In the genomic region with DNA sequence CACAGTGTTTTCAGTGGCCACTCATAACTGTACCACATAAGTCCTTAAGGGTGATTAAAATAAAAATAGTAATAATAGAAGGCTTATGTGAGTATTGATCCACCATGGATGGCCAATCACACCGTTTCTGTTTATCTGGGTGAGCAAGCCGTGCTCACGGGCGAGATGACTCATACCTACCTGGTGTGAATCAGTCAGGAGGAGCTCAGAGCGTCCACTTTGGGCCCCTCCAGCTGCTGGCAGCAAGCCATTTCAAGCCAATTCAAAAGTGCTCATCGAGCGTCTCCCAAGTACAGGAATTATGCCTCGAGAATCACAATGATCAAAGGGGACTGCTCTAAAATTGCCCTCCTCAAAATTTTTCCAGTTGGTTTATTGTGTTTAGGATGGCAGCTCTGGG, we compare ENCODE assay signal across 16 mouse cellular contexts.
DNase-seq lines count a peak whose midpoint lies in the region; ATAC-seq and TF ChIP-seq lines count a peak whose summit lies in the region.
"Had no signal": no experiment of that assay in that cellular context is flagged by ENCODE, and none has a peak within 500 bp of the region (broad histone marks: within the 10 kb centered on the region; RNA-seq: fewer than 3 reads in every experiment).

No protein-coding gene starts in this region.

- H3K27ac ChIP-seq in hindbrain, postnatal 0 days, result no peak overlapping the region
- no peak overlapping the region for H3K27ac ChIP-seq in hindbrain, embryonic 10.5 days
- peak overlapping the region; percentile 50; the same call in 1 of the 2 replicates for H3K27ac ChIP-seq in intestine, postnatal 0 days (ENCODE audit: low read depth, low read length)
- no peak overlapping the region for H3K27ac ChIP-seq in heart, embryonic 11.5 days (ENCODE audit: low read depth, low read length)
- H3K27ac ChIP-seq: forebrain, embryonic 12.5 days; hindbrain, embryonic 13.5 days; limb, embryonic 12.5 days; liver, embryonic 13.5 days had no signal

- DNase-seq in hindbrain, postnatal 0 days (ENCODE audit: low spot score), result peak; percentile 23
- no peak for DNase-seq in hindbrain, embryonic 10.5 days (ENCODE audit: low spot score)
- DNase-seq in cerebellum, adult 9-11 months, result peak; percentile 42
- DNase-seq in lung, postnatal 36 days, result peak; percentile 15
- DNase-seq in layer of hippocampus, postnatal 25 days (ENCODE audit: extremely low spot score in 1 of 2, low spot score in 1 of 2), result no peak
- DNase-seq: gastrocnemius, postnatal 14 days; kidney, adult 8-10 months; liver, embryonic 13.5 days; right cerebral cortex, adult 18-20 months had no signal

- H3K4me3 ChIP-seq in hindbrain, postnatal 0 days (ENCODE audit: low read length), result no peak overlapping the region
- no peak overlapping the region for H3K4me3 ChIP-seq in hindbrain, embryonic 10.5 days
- no peak overlapping the region for H3K4me3 ChIP-seq in intestine, postnatal 0 days (ENCODE audit: low read depth, low read length)
- H3K4me3 ChIP-seq in heart, embryonic 11.5 days (ENCODE audit: low read depth, low read length), result no peak overlapping the region
- H3K4me3 ChIP-seq: forebrain, embryonic 12.5 days; hindbrain, embryonic 13.5 days; limb, embryonic 12.5 days; liver, embryonic 13.5 days had no signal

- no peak overlapping the region for H3K4me2 ChIP-seq in hindbrain, postnatal 0 days (ENCODE audit: low read depth, low read length)
- H3K4me2 ChIP-seq in intestine, postnatal 0 days (replicated peaks; ENCODE audit: low read depth), result no peak overlapping the region; the same call in 1 of the 2 replicates
- H3K4me2 ChIP-seq in heart, embryonic 11.5 days, result no peak overlapping the region
- H3K4me2 ChIP-seq: forebrain, embryonic 12.5 days; hindbrain, embryonic 13.5 days; limb, embryonic 12.5 days; liver, embryonic 13.5 days had no signal

- H3K9me3 ChIP-seq in hindbrain, postnatal 0 days (ENCODE audit: low read length), result no peaks in the 10 kb centered on the region
- H3K9me3 ChIP-seq in hindbrain, embryonic 10.5 days, result no peaks in the 10 kb centered on the region
- H3K9me3 ChIP-seq in intestine, postnatal 0 days (ENCODE audit: control insufficient read depth), result no peaks in the 10 kb centered on the region
- no peaks in the 10 kb centered on the region for H3K9me3 ChIP-seq in heart, embryonic 11.5 days (replicated peaks; ENCODE audit: control insufficient read depth, low read length)
- H3K9me3 ChIP-seq: forebrain, embryonic 12.5 days; hindbrain, embryonic 13.5 days; limb, embryonic 12.5 days; liver, embryonic 13.5 days had no signal

- no peaks in the 10 kb centered on the region for H3K36me3 ChIP-seq in hindbrain, postnatal 0 days (ENCODE audit: insufficient read depth, low read length)
- H3K36me3 ChIP-seq in hindbrain, embryonic 10.5 days, result no peaks in the 10 kb centered on the region
- no peaks in the 10 kb centered on the region for H3K36me3 ChIP-seq in intestine, postnatal 0 days (ENCODE audit: control insufficient read depth, insufficient read depth)
- H3K36me3 ChIP-seq in heart, embryonic 11.5 days (ENCODE audit: control insufficient read depth, insufficient read depth, low read length), result no peaks in the 10 kb centered on the region
- H3K36me3 ChIP-seq: forebrain, embryonic 12.5 days; hindbrain, embryonic 13.5 days; limb, embryonic 12.5 days; liver, embryonic 13.5 days had no signal

- no peak overlapping the region for H3K9ac ChIP-seq in hindbrain, postnatal 0 days (replicated peaks; ENCODE audit: low read length)
- H3K9ac ChIP-seq in intestine, postnatal 0 days (ENCODE audit: low read depth, low read length), result no peak overlapping the region
- H3K9ac ChIP-seq in heart, embryonic 11.5 days (ENCODE audit: low read depth, low read length), result no peak overlapping the region
- H3K9ac ChIP-seq: forebrain, embryonic 12.5 days; hindbrain, embryonic 13.5 days; limb, embryonic 12.5 days; liver, embryonic 13.5 days had no signal

- no peak for TF ChIP-seq CTCF in hindbrain, postnatal 0 days (IDR thresholded peaks at IDR 0.05; ENCODE audit: low read depth)
- no peak for TF ChIP-seq CTCF in intestine, postnatal 0 days (IDR thresholded peaks at IDR 0.05; ENCODE audit: low read depth)

- H3K27me3 ChIP-seq in hindbrain, postnatal 0 days (ENCODE audit: insufficient read depth, low read length), result no peaks in the 10 kb centered on the region
- no peaks in the 10 kb centered on the region for H3K27me3 ChIP-seq in hindbrain, embryonic 10.5 days (ENCODE audit: insufficient read depth, poor library complexity, severe bottlenecking)
- no peaks in the 10 kb centered on the region for H3K27me3 ChIP-seq in intestine, postnatal 0 days (replicated peaks; ENCODE audit: control insufficient read depth, insufficient read depth, low read length)
- no peaks in the 10 kb centered on the region for H3K27me3 ChIP-seq in heart, embryonic 11.5 days (ENCODE audit: control insufficient read depth, insufficient read depth, low read length)
- H3K27me3 ChIP-seq: forebrain, embryonic 12.5 days; hindbrain, embryonic 13.5 days; limb, embryonic 12.5 days; liver, embryonic 13.5 days had no signal

- WGBS in hindbrain, postnatal 0 days, result 34% methylated on average over 8 of the region's 8 CpGs
- 80% methylated on average over 8 of the region's 8 CpGs for WGBS in hindbrain, embryonic 10.5 days
- WGBS in intestine, postnatal 0 days, result 18% methylated on average over 8 of the region's 8 CpGs
- WGBS in heart, embryonic 11.5 days (ENCODE audit: insufficient replicate concordance), result 66% methylated on average over 8 of the region's 8 CpGs

- ATAC-seq in hindbrain, postnatal 0 days, result no peak
- peak; percentile 81 for ATAC-seq in intestine, postnatal 0 days
- ATAC-seq in CD4-positive, CD25-positive, alpha-beta regulatory T cell, adult 4 months, result no peak
- ATAC-seq in heart, embryonic 11.5 days (replicated peaks; ENCODE audit: insufficient number of reproducible peaks, low FRiP score, low TSS enrichment), result no peak
- ATAC-seq: midbrain, embryonic 16.5 days had no signal

- no peaks in the 10 kb centered on the region for H3K4me1 ChIP-seq in hindbrain, postnatal 0 days (ENCODE audit: insufficient read depth, low read length)
- 0 out of 2 replicates have a peak, but pooled peaks cover 3% of the 10 kb centered on the region for H3K4me1 ChIP-seq in hindbrain, embryonic 10.5 days (replicated peaks)
- H3K4me1 ChIP-seq in intestine, postnatal 0 days (replicated peaks; ENCODE audit: control insufficient read depth, insufficient read depth, low read length), result peaks cover 8% of the 10 kb centered on the region; the same call in 1 of the 2 replicates
- no peaks in the 10 kb centered on the region for H3K4me1 ChIP-seq in heart, embryonic 11.5 days (ENCODE audit: control insufficient read depth, insufficient read depth, low read length)
- H3K4me1 ChIP-seq: limb, embryonic 12.5 days; liver, embryonic 13.5 days had no signal

Comparison
In these comparisons a context has a peak if more than half of its experiments do, and no peak if none do; other contexts are left out.
1. DNase-seq: peak in hindbrain, postnatal 0 days (single experiment), cerebellum, adult 9-11 months (single experiment) and lung, postnatal 36 days (single experiment); none in hindbrain, embryonic 10.5 days (single experiment) and layer of hippocampus, postnatal 25 days (0 of 2).